Mouse (Mus musculus) layer of hippocampus, adult 18-20 months (tissue): ENCODE data around the gene Izumo1. TPM values are rescaled to one million over a fixed set of nuclear protein-coding genes. Genes with fewer than 3 reads are reported as not detected.

ENCODE experiments used
- DNase-seq, 2 experiments: peaks; one replicate each; pipeline ENCODE4 v3.0.0; 2022; ENCODE audit warnings: low spot score in 2 of 2
- total RNA-seq, 2 experiments: library from RNA; stranded (reverse); gene quantifications; 2 replicates each; pipeline ENCODE4 v1.2.3; 2021

The Izumo1 gene
- total RNA-seq, 2 experiments from 2014 or later = not detected

DNA sequence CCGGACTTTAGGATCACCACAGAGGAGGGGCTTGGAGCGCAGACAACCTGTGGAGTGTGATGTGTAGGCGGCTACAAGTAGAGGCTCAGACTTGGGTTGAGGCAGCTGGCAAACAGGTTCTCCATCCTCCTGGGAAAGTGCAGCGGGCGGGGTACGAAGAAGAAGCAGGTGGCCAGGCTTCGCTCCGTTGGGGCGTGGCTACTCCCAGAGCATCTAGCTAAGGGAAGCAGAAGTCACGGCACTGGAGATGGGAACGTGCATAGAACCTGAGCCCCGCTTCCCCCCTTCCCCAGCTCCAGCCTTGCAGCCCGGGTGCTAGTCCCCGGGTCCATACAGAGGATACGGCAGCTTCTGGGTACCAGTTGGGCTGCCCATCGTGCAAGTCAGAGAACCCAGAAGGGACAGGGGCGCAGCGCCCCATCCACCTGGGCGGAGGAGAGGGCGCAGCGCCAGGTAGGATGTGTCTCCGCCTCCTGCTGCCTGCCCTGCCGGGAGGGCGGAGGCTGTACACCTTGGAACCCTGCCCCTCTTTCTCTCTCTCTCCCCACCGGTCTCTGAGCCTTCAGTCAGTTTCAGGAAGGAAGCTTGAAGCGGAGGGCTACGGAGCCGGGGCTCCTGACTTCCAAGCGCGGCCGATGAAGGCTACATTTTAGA is 4.4 kb upstream of the Izumo1 start, which contains the start of gene Fut1:
TSS of gene Fut1 (plus strand) at position 248 of the 654 bp plus-strand sequence.
- no peak for DNase-seq

DNA sequence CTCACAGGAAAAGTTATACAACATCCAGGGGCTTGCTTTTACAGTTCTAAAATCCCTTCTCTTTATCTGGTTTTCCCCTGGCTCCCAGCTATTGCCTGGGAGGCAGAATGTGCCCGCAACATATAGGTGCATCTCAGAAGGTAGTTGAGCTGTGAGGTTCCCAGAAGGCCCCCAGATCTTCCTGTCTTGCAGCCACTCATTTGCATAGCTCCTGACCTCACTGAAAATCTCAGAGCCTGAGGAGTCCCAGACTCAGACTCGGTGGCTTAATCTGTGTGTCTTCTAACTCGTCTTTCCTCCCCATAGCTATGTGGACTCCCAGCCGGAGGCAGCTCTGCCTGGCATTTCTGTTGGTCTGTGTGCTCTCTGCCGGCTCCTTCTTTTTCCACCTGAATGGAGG is 3.3 kb upstream of the Izumo1 start:
- DNase-seq = no peak

DNA sequence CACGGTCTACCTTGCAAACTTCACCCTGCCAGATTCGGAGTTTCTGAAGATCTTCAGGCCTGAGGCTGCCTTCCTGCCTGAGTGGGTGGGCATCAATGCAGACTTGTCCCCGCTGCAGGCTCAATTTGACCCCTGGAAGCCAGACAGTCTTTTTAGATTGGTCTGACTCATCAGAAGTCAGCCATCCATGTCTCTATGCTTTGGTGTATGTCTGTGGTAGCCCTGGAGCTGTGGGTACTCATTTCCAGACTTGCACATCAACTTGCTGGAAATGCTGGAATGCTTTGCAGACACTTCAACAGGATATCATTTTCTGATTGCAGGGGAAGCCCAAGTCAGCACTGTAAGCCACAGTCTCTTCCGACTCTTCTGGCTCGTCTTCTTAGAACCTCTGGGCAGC is 2.0 kb upstream of the Izumo1 start:
- DNase-seq = no peak

DNA sequence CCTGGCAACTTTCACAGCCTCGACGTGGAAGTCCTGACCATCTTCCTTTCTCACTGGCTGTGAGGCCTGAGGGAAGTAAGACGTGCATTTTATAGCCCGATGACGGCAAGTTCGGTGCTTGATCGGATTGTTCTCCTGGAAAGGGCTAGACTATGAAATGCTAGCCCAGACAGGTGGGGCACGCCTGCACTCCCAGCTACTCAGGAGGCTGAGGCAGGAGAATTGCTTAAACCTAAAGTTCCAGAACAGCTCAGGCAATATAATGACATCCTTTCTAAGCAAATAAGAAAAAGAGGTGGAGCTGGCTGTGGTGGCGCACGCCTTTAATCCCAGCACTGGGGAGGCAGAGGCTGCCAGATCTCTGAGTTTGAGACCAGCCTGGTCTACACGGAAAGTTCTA is 1.9 kb downstream of the Izumo1 start:
- DNase-seq = no peak

DNA sequence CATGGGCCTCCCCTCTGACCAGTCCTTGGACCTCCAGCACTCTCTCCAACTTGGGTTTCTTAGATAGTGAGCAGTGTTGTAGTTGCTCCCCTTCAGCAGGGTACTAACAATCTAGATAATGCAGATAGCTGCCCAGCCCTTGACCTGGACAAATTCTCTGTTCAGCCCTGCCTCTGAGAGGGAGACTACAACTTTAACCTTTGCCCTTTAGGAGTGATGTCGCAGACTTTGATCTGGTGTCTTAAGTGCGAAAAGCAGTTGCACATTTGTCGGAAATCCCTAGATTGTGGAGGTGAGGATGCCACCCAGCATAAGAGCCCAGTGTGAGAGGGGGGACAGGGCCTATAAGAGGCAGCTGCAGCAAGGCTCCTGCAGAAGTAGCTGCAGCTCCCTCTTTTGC is 3.1 kb downstream of the Izumo1 start:
- DNase-seq = no peak

DNA sequence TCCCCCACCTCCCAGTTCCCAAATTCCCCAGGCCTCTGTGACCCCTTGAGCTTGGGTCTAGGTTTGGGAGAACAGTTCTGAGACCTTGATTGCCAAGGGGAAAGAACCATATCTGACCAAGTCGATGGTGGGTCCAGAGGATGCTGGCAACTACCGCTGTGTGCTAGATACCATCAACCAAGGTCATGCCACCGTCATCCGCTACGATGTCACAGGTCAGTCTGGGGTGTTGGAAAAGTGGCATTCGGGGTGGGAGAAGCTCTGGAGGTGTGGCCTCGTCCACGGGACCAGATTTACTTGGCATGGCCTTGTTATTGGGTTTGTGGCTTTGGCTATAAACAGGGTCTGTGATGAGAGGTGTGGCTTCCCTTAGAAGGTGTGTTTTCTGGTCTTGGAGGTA is 3.9 kb downstream of the Izumo1 start:
- DNase-seq = no peak

DNA sequence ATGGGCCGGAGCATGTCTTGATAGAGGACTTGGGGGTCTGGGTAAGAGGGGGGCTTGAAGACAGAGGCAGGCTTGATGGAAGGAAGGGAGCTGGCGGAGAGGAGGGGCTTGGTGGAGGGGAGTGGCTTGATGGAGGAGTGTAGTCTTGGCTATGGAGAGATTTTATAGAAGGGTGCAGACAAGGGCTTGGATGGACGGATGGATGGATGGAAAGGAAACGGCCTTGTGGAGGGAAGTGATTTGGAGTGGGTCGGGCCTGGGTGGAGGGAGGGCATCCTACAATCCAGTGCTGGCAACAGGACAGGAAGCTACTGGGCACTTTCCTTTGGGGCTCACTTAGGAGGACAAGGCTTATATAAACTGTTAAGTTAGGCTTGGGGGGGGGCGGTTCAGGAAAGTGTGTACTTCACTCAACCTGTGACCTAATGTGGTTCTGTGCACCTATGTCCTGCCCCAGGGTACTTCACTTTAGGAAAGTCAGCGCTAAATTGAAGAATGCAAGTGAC is 5.0 kb downstream of the Izumo1 start:
- DNase-seq = no peak

DNA sequence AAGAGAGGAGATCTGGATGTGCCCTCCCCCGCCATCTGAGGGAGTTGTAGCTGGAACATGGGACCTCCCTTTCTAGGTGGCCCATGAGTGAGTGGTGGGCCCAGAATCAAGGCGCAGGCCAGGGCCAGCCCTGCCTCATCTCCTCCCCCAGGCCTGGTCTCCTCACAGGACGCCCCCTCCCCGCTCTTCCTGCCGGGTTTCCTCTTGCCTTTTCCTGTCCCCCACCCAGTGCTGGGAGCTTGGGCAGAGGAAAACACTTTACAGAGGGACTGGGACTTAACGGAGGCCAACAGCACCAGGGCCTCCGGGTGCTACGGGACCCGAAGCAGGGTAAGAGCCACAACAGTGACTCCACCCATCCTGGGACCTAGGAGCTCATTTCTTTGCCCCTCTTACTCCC is 5.7 kb downstream of the Izumo1 start, which contains the start of gene Rasip1:
TSS of gene Rasip1 (plus strand) at position 228 of the 400 bp plus-strand sequence.
- DNase-seq = no peak

DNA sequence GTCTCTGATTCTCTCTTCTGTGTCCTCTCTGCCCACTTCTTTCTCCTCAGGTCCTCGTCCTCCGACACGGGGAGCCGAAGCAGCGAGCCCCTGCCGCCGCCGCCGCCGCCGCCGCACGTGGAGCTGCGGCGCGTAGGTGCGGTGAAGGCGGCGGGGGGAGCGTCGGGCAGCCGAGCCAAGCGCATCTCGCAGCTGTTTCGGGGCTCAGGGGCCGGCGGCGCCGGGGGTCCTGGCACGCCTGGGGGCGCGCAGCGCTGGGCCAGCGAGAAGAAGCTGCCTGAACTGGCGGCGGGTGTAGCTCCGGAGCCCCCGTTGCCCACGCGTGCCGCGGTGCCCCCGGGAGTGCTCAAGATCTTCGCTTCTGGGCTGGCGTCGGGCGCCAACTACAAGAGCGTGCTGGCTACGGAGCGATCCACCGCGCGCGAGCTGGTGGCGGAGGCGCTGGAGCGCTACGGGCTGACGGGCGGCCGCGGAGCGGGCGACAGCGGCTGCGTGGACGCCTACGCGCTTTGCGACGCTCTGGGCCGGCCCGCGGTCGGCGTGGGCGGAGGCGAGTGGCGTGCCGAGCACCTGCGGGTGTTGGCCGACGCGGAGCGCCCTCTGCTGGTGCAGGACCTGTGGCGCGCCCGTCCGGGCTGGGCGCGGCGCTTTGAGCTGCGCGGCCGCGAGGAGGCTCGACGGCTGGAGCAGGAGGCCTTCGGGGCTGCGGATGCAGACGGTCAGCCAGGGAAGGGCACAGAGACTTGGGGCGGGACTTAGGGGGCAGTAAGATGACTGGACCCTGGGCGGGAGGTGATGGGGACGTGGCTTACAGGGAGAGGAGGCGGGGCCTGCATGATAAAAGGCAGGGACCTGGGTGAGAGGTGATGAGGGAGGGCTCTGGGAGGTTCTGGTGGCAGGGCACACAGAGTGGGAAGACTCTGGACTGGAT is 7.0 kb downstream of the Izumo1 start:
- DNase-seq = peak; percentile 72 to 82

DNA sequence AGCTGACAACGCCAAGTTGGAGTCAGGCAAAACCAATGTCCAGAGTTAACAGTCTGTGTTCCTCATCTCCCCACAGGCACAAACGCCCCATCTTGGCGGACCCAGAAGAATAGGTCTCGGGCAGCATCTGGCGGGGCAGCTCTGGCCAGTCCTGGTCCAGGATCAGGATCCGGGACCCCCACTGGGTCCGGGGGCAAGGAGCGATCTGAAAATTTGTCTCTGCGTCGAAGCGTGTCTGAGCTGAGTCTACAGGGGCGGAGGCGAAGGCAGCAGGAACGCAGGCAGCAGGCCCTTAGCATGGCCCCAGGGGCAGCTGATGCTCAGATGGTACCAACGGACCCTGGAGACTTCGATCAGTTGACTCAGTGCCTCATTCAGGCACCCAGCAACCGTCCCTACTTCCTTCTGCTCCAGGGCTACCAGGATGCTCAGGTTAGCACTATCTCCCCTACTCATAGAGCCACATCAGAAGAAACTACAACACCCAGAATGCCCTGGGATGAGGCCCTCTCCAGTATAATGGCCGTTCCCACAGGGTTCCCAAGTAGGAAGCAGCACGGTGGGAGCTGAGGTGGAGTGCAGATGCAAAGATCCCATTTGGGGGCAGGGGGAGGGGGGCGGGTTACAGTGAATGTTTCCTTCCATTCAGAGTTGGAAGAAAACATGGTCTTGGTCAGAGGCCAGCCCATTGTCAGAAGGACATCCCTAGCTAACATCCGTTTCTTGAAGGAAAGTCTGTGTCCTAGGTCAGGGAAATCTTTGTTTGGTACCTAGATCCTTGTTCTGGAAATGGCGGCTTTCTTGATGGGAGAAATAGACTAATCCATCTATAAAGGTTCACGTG is 8.7 kb downstream of the Izumo1 start:
- no peak for DNase-seq

DNA sequence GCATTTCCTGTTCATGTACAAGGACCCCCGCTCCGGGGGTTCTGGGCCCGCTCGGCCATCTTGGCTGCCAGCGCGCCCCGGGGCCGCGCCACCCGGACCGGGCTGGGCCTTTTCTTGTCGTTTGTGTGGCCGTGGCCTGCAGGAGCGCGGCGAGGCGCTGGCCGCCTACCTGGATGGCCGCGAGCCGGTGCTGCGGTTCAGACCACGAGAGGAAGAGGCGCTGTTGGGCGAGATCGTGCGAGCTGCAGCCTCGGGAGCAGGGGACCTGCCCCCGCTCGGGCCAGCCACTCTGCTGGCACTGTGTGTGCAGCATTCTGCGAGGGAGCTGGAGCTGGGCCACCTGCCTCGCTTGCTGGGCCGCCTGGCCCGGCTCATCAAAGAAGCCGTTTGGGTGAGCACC is 10.9 kb downstream of the Izumo1 start:
- DNase-seq = no peak

DNA sequence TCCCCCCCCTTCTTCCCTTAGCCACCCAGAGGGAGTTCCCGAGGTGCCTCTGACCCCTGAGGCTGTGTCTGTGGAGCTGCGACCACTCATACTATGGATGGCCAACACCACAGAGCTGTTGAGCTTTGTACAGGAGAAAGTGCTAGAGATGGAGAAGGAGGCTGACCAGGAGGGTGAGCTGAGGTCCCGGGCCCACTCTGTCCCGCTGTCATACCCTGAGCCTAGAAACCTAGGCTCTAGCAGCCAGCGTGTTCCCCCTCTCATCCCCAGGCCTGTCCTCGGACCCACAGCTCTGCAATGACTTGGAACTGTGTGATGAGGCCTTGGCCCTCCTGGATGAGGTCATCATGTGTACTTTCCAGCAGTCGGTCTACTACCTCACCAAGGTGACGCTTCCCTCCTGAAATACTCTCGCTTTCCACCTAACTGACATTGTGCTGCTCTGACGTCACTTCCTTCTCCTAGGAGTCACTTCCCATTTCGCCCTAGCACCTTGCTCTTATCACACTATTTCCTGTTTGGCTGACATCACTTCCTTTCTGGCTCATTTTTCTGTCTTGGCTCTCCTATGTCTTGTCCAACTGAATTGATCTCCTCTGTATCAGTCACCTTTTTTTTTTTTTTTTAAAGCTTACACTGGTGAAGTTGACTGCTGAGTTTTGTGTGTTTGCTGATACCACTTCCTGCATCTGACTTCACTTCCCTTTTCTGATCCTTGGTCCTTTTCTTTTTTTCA is 13.5 kb downstream of the Izumo1 start:
- DNase-seq = no peak

DNA sequence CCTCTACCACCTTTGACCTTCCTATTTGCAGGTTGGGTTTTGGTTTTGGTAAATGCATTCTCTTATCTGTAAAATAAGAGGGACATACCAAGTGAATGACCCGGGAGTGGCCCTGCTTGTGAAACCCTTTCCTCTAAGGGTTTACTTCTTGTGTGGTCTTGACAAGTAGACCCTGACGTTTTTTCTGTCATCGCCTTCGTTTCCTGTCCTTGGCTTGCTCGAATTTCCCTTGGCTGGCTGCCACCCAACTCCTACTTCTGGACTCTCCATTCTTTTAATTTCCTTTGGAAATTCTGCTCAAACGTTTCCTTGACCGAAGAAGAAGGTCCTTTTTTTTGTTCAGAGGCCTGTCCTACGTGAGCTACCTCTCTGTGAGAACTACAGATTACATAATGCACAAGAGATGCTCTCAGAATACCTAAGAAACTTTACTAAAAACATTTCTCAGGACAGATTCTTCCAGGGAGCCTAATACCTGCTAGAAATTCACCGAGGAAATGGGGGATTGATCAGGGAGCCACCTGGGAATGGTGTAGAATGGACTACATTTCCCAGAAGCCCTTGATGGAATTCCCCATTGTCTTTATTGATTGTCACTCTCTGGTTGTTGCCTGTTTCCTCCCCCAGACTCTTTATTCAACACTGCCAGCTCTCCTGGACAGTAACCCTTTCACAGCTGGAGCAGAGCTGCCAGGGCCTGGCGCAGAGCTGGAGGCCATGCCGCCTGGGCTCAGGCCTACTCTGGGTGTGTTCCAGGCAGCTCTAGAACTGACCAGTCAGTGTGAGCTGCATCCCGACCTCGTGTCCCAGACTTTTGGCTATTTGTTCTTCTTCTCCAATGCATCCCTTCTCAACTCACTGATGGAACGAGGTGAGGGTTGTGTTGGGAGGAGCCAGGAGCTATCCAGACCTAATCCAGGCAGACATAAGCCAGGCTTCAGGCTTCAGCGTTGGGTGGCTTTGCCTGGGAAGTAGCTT is 14.4 kb downstream of the Izumo1 start:
- DNase-seq = no peak

DNA sequence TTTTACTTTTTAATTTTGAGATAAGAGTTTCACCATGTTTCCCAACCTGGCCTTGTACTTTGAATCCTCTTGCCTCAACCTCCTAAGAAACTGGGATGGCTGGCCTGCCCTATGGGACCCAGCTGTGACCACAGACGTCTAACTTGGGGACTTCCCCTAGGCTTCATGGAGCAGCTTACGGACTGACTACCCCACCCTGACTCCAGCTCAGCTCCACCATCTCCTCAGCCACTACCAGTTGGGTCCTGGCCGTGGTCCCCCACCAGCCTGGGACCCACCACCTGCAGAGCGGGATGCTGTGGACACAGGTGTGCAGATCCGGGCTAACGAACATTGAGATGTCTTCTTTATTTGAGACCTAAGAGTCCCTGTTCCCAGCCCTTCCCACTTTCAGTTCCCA is 16.1 kb downstream of the Izumo1 start:
- DNase-seq = no peak

DNA sequence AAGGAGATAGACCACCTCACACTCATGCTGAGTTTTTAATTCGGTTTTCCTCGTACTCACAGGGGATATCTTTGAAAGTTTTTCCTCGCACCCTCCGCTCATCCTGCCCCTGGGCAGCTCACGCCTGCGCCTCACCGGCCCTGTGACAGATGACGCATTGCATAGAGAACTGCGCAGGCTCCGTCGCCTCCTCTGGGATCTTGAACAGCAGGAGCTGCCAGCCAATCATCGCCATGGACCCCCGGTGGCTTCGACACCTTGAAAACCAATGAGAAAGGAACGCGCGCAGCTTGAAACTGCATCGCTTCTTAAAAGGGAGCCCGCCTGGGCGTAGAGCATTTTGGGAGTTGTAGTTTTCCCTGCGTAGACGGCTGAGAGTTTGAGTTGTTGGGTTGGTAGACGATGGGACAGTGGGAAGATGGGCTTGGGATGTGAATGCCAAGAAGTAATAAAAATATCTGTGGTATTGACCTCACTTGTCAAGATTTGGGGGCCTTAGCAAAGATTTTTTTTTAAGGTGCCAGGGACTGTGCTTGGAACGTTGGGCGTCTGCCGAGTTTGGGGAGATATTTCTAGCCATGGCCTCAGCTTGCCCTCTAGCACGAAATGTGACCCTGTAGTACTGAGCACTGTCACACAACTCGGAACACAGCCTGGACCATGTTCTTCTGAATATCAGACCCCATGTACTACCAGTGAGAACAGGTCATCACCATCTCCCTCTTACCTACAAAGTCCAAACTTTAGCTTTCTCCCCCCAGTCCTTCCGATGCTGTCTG is 17.2 kb downstream of the Izumo1 start:
- peak; percentile 94 to 98 for DNase-seq

DNA sequence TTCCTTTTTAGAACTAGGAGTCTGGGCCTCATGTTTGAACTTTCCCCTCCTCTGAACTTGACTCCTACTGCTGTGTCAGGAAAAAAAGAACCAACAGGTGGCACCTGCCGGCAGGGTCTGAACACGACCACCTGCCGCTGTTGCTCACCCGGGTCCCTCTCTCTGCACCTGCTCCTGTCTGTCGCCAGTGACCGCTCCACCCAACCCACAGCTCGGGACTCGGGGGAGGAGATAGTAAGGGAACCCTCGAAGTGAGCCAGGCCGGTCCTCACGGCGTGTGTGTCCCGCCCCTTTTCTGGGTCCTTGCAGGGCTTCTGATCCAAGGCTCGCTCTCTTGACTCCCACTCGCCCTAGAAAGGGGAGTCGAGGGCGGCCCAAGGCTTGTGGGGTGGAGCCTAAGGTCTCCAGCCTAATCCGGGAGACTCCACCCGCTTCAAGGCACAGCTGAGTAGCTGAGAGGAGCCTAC is 18.0 kb downstream of the Izumo1 start, which contains the start of gene Mamstr:
TSS of gene Mamstr (plus strand) at position 417 of the 467 bp plus-strand sequence.
- no peak for DNase-seq

DNA sequence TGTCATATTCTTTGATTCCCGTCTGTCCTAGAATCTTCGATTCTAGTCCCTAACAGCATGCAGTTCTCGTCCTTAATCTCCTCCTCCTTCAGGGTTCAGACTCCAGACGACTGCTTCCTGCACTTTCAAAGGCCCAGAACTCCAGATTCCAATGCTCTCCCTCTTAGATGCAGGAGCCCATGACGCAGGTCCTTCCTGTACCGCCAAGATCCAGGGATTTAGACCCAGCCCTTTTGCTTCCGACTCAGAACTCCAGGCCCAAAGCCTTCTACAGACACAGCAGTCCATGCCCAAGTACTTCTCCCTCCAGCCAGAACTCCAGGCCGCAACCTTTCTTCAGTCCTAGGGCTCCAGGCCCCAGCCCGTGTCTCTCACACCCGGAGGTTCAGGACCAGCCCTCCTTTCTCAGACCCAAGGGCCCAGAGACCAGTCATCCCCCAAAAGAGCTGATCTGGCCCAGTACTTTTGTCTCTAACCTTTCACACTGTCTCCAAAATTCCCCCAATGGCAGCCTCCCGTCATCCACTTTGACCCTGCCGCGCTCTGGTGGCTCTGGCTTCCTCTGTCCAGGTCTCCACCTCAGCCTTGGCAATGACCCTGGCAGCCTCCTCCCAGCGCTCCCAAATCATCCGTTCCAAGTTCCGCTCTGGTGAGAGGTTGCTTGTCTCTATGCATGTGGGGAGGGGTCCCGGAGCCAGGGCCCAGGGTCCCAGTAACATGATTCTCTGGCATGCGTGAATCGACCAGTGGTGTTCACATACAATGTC is 18.8 kb downstream of the Izumo1 start:
- no peak for DNase-seq
